Mouse (Mus musculus) cortical plate, adult 2 months (tissue): ENCODE data around the gene Psors1c2.

Experiments
- CTCF ChIP-seq: fragments of 200-500 bp; IDR thresholded peaks from 2 replicates; pipeline ENCODE4 v1.5.1; 2011; ENCODE audit warnings: mild to moderate bottlenecking, control low read depth, low read length; ENCODE audit not compliant: insufficient read depth; ENCODE audit errors: extremely low read depth
- POLR2A ChIP-seq: fragments of 200-500 bp; IDR thresholded peaks from 2 replicates; pipeline ENCODE4 v1.6.1; 2011; ENCODE audit warnings: mild to moderate bottlenecking, low read length, control low read depth; ENCODE audit not compliant: insufficient read depth; ENCODE audit errors: extremely low read depth

DNA sequence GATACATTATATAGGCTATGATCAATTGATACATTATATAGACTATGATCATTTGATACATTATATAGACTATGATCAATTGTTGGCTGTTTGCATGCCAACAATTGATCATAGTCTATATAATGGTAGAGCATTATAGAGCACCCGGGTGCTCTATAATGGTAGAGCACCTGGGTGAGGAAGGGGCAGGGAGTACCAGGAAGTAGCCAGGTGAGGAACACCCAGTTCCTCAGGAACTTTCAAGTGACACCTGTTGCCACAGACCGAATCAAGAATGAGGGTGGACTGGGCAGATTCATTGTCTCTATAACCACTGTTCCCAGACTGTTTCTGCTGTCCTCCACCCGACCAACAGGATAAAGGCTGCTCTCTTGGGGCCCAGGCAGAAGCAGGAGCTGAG, 34.1 kb downstream of the Psors1c2 start, which contains the start of gene 2300002M23Rik:
- no peak for TF ChIP-seq CTCF
- TF ChIP-seq POLR2A: no peak
